Mouse (Mus musculus) liver, adult 2 months (tissue): ENCODE measurements at regions not wholly inside any gene's neighbourhood (a gene's known extent, or its start where the extent isn't known, plus 50 kb on each side); places are given as distances from the start of the nearest gene placed in this dataset.

ENCODE experiments used
- CTCF ChIP-seq: fragments of 200-500 bp; IDR thresholded peaks from 2 replicates; pipeline ENCODE4 v1.5.1; 2011; ENCODE audit warnings: low read depth, low read length, control low read depth
- POLR2A ChIP-seq: fragments of 200-500 bp; IDR thresholded peaks from 2 replicates; pipeline ENCODE4 v1.6.1; 2011; ENCODE audit warnings: low read length, control low read depth; ENCODE audit not compliant: insufficient read depth; ENCODE audit errors: extremely low read depth

DNA sequence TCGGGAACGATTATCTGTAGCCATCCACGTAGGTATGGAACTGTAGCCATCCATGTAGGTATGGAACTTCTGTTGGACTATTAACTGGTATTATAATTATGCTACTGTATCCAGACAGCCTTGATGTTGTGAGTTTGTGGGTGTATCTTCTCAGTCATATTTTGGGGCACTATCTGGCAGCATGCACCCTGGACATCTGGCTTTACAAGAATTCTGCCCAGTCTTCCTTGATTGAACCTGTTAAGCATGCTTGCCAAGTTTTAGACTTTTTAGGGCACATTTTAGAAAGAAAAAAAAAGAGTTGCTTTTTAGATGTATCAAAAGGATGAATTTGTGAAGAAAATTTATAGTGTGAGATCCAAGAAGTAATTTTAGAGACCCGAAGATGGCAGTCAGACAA lies 143.7 kb upstream of the Arhgef26 start:
- TF ChIP-seq CTCF (no peak), POLR2A (no peak)
